Mouse (Mus musculus) cortical plate, adult 2 months (tissue): Measurements from ENCODE around the gene Rab3gap2.

Source experiments
- CTCF ChIP-seq: fragments of 200-500 bp; IDR thresholded peaks from 2 replicates; pipeline ENCODE4 v1.5.1; 2011; ENCODE audit warnings: mild to moderate bottlenecking, control low read depth, low read length; ENCODE audit not compliant: insufficient read depth; ENCODE audit errors: extremely low read depth
- POLR2A ChIP-seq: fragments of 200-500 bp; IDR thresholded peaks from 2 replicates; pipeline ENCODE4 v1.6.1; 2011; ENCODE audit warnings: mild to moderate bottlenecking, low read length, control low read depth; ENCODE audit not compliant: insufficient read depth; ENCODE audit errors: extremely low read depth

DNA sequence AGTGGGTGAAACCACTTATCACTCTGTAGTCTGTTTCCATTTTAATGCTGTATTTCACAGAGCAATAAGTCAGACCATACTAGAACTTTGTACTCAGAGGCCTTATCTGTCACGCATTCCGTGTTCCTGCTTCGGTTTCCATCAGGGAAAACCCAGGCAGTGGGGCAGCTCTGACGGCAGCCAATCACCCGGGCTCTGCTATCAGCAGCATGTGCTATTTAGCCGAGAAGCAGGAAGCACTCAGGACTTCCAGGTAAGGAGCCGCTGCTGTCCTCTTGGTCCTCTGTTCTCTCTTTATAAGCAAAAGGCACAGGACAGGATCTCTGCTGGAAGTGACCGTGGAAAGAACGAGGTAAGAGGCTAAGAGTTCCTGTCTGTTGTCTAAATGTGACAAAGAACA is 108.0 kb downstream of the Rab3gap2 start:
- TF ChIP-seq CTCF (no peak), POLR2A (no peak)
